Mouse (Mus musculus) urinary bladder, adult 18-20 months (tissue): ENCODE measurements around the gene Fcgr1.
"Not testable (repeated sequence)": the region's sequence is repeated elsewhere in the genome, so short reads cannot be mapped to it uniquely, and the experiment has no call there.

Experiments used
- DNase-seq, 2 experiments: peaks; one replicate each; pipeline ENCODE4 v3.0.0; 2022; ENCODE audit warnings: low spot score in 2 of 2, mixed read lengths in 2 of 2

Fcgr1 gene

GRCm38 (mm10) chr3:96248141-96249033 lies 45.4 kb downstream of the Fcgr1 start:
- no peak for DNase-seq

GRCm38 (mm10) chr3:96247356-96248140 lies 46.2 kb downstream of the Fcgr1 start:
- DNase-seq, result no peak

GRCm38 (mm10) chr3:96246427-96246856 lies 47.3 kb downstream of the Fcgr1 start, which contains the start of gene Hist2h3c1:
TSS of gene Hist2h3c1 (plus strand) at chr3:96246685.
- not testable (repeated sequence) for DNase-seq

- DNase-seq, result not testable (repeated sequence)
These were observed 47.8 kb downstream of the Fcgr1 start for GRCm38 (mm10) chr3:96246018-96246417.

GRCm38 (mm10) chr3:96245003-96245886 lies 48.5 kb downstream of the Fcgr1 start, which contains the start of gene Hist2h2aa1:
TSS of gene Hist2h2aa1 (plus strand) at chr3:96245497.
- DNase-seq, result peak; percentile 79 to 83

GRCm38 (mm10) chr3:96243921-96244572 lies 49.7 kb downstream of the Fcgr1 start:
- DNase-seq, result no peak

GRCm38 (mm10) chr3:96240799-96241197 lies 53.0 kb downstream of the Fcgr1 start:
- DNase-seq, result no peak

GRCm38 (mm10) chr3:96239949-96240798 lies 53.6 kb downstream of the Fcgr1 start, which contains the start of gene Hist2h2aa2:
TSS of gene Hist2h2aa2 (minus strand) at chr3:96240276.
- DNase-seq, result peak; percentile 94 to 96

- not testable (repeated sequence) for DNase-seq
These were observed 54.6 kb downstream of the Fcgr1 start, which contains the start of gene Hist2h3c2 for GRCm38 (mm10) chr3:96238954-96239793. TSS of gene Hist2h3c2 (minus strand) at chr3:96239127.

GRCm38 (mm10) chr3:96237904-96238511 lies 55.8 kb downstream of the Fcgr1 start:
- DNase-seq, result no peak

- DNase-seq, result no peak
These were observed 56.4 kb downstream of the Fcgr1 start for GRCm38 (mm10) chr3:96237335-96237903.

- DNase-seq, result no peak
These were observed 56.9 kb downstream of the Fcgr1 start for GRCm38 (mm10) chr3:96236834-96237334.

- no peak for DNase-seq
These were observed 57.9 kb downstream of the Fcgr1 start for GRCm38 (mm10) chr3:96235836-96236235.

GRCm38 (mm10) chr3:96234914-96235313 lies 58.9 kb downstream of the Fcgr1 start:
- no peak for DNase-seq
